Mouse (Mus musculus) macrophage (primary cell): Measurements from ENCODE around the gene Sgms2. TPM values are rescaled to one million over a fixed set of nuclear protein-coding genes. Genes with fewer than 3 reads are reported as not detected.

Experiments used
- H3K27ac ChIP-seq: fragments of 350-480 bp; formaldehyde crosslinking; 2 replicates; pipeline ENCODE4 v1.9.0; 2021
- H3K36me3 ChIP-seq: fragments of 350-480 bp; formaldehyde crosslinking; 2 replicates; pipeline ENCODE4 v1.9.0; 2021; ENCODE audit errors: inconsistent target
- H3K4me3 ChIP-seq: fragments of 350-480 bp; formaldehyde crosslinking; 2 replicates; pipeline ENCODE4 v1.9.0; 2021; ENCODE audit errors: inconsistent target
- H3K79me2 ChIP-seq: fragments of 350-480 bp; formaldehyde crosslinking; 2 replicates; pipeline ENCODE4 v1.9.0; 2021; ENCODE audit errors: inconsistent target
- WGBS: methylation state at CpG from one replicate; pipeline ENCODE4 v1.1.7; 2026; ENCODE audit warnings: inconsistent platforms; ENCODE audit not compliant: missing documents; 5-methylcytosine and 5-hydroxymethylcytosine counted together
- polyA plus RNA-seq: library from polyadenylated mRNA; stranded (reverse); fragments of 250-400 nt; gene quantifications from 3 replicates; pipeline ENCODE4 v1.2.4, GENCODE M21; 2018; ENCODE audit warnings: inconsistent platforms

Gene Sgms2
- polyA plus RNA-seq, 1 experiment from 2014 or later = 4.8 TPM

DNA sequence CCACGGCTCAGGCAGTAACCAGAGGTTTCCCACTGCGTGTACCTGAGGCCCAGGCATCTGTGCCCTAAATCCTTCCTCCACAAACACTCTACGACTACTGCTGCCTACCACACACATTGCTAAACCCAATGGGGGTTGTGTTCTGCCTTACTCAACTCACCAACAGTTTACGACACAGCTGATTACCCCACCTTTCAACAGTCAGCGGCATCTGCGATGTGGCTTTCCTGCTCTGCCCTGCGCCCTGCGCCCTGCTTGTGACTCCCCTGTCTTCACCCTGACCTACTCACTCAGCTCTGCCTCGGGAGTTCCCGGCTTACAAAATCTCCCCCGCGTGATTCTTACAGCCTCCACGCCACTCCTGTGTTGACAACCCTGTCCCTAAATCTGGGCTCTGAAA is 16.7 kb downstream of the Sgms2 start:
- H3K4me3 ChIP-seq = no peak overlapping the region
- no peaks in the 10 kb centered on the region for H3K36me3 ChIP-seq
- H3K79me2 ChIP-seq = no peaks in the 10 kb centered on the region; the same call in 1 of the 2 replicates
- no peak overlapping the region for H3K27ac ChIP-seq
- 24% methylated on average over 10 of the region's 13 CpGs for WGBS

DNA sequence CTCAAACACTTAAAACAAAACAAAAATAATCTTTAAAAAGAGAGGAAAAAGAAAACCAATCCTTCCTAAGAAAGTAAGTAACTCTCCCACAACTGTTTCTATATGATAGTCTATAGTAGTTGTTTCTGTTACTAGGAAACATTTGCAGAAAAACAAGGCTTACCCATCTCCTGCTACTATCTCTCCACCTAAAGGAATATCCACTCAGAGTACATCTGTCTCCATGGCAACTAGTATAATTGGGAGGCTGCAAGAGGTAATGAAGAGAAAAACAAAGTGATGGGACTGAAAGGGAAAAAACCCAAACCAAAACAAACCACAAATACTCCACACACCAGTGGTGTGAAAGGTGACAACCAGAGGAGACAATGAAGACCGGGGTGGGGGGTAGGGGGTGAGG is 17.7 kb downstream of the Sgms2 start:
- 100% methylated on average over 1 of the region's 1 CpGs for WGBS
- Histone ChIP-seq H3K79me2 (no peaks in the 10 kb centered on the region; the same call in 1 of the 2 replicates), H3K4me3 (no peak overlapping the region), H3K27ac (no peak overlapping the region), H3K36me3 (no peaks in the 10 kb centered on the region)

DNA sequence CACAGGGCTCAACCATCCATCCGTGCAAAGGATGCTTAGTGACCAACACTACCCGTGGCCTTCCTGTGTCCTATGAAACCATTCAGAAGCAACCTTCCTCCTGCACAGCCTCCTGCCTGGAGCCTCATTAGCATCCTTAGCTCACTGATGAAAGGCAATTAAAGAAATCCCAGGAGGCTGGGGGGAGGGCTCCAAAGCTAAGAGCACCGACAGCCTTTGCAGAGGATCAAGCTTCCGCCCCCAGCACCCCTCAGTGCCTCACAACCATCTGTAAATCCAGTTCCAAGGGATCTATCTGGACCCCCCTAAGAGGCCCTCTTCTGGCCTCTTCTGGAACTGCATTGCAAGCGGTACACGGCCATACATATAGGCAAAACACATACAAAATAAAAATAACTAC is 19.4 kb downstream of the Sgms2 start:
- Histone ChIP-seq H3K79me2 (no peaks in the 10 kb centered on the region; the same call in 1 of the 2 replicates), H3K4me3 (no peak overlapping the region), H3K36me3 (no peaks in the 10 kb centered on the region), H3K27ac (no peak overlapping the region)
- WGBS = 89% methylated on average over 6 of the region's 6 CpGs

DNA sequence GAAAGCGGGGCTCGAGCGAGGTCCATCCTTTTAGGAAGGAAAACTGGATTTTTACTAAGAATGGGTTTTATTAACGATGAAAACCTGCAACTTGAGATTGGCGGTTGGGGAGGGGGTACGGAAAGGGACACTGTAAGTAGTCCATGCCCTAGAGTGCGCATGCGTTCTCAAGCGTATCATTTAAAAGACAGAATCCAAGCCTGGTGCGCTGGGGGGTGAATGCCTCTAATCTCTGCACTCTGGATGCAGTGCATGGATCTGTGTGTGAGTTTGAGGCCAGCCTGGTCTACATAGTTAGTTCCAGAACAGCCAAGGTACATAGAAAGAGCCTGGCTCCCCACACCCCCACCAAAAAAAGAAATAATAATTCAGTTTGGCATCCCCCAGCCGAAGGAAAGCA is 19.8 kb downstream of the Sgms2 start:
- H3K27ac ChIP-seq = no peak overlapping the region
- WGBS = 87% methylated on average over 11 of the region's 11 CpGs
- no peak overlapping the region for H3K4me3 ChIP-seq
- no peaks in the 10 kb centered on the region; the same call in 1 of the 2 replicates for H3K79me2 ChIP-seq
- H3K36me3 ChIP-seq = no peaks in the 10 kb centered on the region

DNA sequence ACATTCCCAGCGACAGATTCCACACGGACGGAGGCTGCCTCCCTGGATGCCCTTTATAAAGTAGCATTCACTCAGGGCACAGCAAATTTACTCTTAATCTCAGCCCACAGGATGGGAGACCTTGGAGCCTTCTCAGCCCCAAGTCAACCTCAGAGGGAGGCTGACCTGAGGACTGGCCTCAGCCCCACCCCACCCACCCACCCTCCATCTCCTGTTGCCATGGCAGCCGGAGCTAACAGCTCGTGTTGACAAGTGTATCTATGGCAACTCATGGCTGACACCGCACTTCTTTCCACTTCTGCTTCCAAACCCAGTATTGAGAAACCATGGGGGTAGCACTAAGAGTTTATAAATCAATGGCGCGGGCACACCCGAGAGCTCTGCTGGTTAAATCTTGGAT is 20.4 kb downstream of the Sgms2 start:
- WGBS = 50% methylated on average over 9 of the region's 9 CpGs
- Histone ChIP-seq H3K4me3 (no peak overlapping the region), H3K79me2 (no peaks in the 10 kb centered on the region; the same call in 1 of the 2 replicates), H3K36me3 (no peaks in the 10 kb centered on the region), H3K27ac (no peak overlapping the region)

DNA sequence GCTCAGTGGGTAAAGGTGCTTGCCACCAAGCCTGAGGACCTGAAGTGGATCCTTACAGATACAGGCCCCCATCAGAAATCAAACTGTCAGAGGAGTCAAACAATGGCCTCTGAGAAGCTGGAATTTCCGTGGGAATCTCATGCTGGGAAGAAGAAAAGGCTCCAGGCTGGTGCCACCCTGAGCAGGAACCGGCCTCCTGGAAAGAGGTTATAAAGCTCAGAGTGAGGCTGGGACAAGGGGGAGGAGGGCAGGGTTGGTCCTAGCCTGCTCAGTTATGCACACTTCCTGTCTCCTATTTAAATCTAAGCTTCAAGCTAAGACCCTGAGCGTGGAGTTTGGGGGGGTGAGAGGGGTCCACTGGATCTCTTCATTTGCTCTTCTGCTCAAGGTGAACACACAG is 21.6 kb downstream of the Sgms2 start:
- 71% methylated on average over 3 of the region's 3 CpGs for WGBS
- H3K36me3 ChIP-seq = no peaks in the 10 kb centered on the region
- no peaks in the 10 kb centered on the region; the same call in 1 of the 2 replicates for H3K79me2 ChIP-seq
- no peak overlapping the region for H3K4me3 ChIP-seq
- H3K27ac ChIP-seq = no peak overlapping the region

DNA sequence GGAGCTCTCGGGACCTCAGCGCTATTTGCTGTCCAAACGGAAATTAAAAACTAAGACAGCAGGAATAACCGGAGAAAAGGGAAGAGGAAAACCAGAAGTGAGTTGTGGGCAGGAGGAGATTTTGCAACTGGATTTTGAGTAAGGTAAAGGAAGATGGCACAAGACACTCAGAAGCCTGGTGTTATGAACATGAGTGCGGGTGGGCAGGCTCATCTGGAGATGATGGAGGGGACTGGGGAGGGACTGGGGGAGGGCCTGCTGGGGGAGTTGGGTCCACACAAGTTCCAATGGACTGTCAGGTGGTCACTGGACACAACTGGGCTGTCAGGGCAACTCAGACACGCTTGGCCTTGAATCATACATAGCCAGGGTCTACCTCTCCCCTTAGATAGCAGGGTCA is 24.8 kb downstream of the Sgms2 start:
- Histone ChIP-seq H3K79me2 (no peaks in the 10 kb centered on the region; the same call in 1 of the 2 replicates), H3K4me3 (no peak overlapping the region), H3K36me3 (no peaks in the 10 kb centered on the region), H3K27ac (peak overlapping the region; percentile 49)
- WGBS = 21% methylated on average over 6 of the region's 6 CpGs

DNA sequence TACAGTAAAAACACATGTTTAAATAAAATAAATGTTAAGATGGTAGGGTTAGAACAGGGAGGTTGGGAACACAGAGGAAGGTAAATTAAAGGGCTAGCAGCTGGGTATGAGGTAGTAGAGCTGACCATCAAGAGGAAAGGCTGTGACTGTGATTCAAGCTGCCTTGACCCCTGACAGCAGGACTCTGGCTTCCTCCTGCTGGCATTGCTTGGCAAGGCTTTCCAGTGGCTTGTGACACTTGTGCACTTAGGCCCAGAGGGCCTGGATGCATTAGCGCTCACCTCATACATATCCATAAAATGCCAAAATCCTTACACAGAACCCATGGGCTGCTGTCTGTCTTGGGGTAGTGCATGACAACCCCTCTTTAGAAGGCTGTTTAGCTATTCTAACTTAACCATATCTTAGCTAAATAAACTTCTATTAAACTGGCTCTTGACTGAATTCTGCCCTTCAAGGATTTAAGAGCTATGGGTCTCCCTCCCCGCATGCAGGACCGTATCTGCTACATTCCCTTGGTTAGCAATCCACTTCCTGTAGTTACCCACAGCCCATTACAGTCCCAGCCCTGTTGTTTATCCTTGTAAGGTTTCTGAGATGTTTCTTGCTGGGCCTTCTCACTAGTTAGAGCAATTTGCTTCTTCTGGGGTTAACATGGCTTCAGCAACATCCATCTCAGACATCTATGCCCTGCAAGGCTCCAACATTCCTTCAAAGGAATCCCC is 25.5 kb downstream of the Sgms2 start:
- Histone ChIP-seq H3K27ac (peak overlapping the region; percentile 49), H3K79me2 (no peaks in the 10 kb centered on the region; the same call in 1 of the 2 replicates), H3K36me3 (no peaks in the 10 kb centered on the region), H3K4me3 (no peak overlapping the region)
- 57% methylated on average over 3 of the region's 3 CpGs for WGBS

DNA sequence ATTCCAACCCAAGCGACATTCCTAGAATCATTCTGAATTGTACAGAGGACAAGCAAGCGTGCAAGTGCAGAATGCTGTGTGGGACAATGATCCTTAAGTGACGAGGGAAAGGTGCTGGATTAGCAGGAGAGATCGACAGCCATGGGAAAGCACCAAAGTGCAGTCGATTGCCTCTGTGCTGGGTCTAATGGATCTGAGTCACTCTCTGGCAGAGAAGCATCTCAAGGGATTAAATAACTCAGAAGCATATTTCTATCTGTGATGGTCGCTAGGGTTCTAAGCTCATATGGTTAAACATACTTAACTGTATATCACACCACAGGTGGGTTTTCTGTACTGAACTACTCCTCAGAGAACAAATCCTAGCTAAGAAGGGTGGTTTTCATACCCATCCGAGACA is 118.2 kb downstream of the Sgms2 start:
- WGBS = 95% methylated on average over 7 of the region's 7 CpGs
- H3K79me2 ChIP-seq = no peaks in the 10 kb centered on the region
- H3K36me3 ChIP-seq = no peaks in the 10 kb centered on the region
- no peak overlapping the region for H3K4me3 ChIP-seq
- H3K27ac ChIP-seq = no peak overlapping the region

DNA sequence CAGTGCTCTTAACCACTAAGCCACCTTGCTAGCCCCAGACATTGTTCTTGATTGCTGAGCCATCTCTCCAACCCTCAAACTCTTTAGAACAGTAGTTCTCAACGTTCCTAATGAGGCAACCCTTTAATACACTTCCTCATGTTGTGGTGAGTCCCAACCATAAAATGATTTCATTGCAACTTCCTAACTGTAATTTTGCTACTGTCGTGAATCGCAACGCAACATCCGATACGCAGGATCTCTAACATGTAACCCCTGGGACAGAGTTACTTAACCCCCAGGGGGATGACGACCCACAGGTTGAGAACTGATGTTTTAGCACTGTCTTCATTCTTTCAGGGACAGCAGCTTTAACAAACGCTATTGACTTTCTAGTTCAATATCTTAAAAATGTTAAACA is 122.5 kb downstream of the Sgms2 start:
- WGBS = 25% methylated on average over 8 of the region's 8 CpGs
- no peaks in the 10 kb centered on the region for H3K36me3 ChIP-seq
- H3K27ac ChIP-seq = no peak overlapping the region
- no peaks in the 10 kb centered on the region for H3K79me2 ChIP-seq
- H3K4me3 ChIP-seq = no peak overlapping the region

DNA sequence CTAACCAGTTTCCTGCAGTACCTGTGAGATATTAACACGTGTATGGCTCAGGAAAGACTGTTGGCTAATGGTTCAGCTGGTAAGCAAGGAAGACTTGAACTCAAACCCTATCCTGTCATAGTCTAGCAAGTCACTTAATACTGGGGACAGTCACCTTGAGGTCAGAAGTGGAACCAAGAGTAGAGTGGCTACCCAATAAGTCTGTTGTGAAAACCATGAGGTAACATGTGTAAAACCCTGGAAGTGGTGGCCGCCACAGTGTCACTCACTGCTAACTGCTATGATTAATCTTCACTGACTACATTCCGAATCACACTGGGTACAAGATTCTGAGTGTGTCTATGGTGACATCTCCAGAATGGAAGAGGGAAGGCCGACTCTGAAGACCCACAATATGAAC is 123.8 kb downstream of the Sgms2 start:
- H3K27ac ChIP-seq = no peak overlapping the region
- WGBS = 92% methylated on average over 4 of the region's 4 CpGs

DNA sequence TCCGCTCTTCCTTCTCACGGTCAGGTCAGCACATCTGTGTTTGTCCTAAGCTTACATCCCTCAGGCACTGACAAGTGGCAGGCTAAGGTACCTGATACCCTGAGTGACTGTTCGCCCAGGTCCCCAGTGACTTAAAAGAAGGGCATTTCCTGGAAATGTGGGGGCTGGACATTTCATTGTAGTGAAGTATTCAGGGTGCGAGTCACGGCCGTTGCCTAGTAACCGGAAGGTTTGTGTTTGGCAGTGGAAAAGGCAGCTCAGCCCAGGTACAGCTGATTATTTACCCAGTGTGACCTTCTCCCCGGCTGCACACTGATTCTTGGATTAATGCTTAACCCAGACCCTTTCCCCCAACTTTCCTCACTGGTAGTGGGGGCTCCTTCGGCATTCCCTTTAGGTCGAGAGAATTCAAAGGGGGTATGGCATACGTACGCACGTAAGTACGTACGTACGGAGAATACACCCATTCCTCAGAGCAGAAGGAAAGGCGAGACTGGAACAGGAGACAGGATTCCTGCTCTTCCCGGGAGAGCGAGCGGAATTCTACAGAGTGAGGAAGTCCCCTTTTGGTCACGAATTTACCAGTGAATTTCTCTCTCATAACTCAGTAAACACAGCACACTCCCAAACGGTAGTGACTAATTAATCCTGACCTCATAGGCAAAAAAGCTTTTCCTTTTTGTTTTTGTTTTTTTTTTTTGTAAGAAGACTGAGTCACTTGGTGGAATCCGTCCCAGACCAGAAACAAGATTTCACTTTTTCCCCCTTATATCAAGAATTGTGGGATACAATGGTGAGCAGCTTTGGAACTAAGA is 126.4 kb downstream of the Sgms2 start:
- Histone ChIP-seq H3K79me2 (no peaks in the 10 kb centered on the region), H3K4me3 (no peak overlapping the region), H3K36me3 (no peaks in the 10 kb centered on the region), H3K27ac (no peak overlapping the region)
- 87% methylated on average over 23 of the region's 23 CpGs for WGBS

More for the DNA sequence above, 123.8 kb downstream of the Sgms2 start:
- no peaks in the 10 kb centered on the region for H3K36me3 ChIP-seq
- no peak overlapping the region for H3K4me3 ChIP-seq
- no peaks in the 10 kb centered on the region for H3K79me2 ChIP-seq

DNA sequence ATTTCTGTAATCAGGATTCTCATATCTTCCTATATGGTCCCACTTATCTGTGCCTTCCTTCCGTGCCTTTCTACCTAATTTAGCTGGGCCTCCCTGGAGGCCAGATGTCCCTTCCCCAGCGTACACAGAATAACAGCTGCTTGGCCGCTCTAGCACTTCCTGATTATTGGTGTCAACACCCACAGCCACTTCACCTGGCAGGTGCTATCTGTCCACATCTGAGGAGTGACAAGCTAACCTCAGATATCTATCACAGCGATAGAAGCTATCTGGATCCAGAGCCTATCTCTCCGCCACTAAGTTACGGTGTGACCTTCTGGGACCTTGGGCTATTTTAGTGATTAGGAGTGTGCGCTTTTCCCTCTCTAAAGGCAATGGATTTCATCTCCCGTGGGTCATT is 127.0 kb downstream of the Sgms2 start:
- H3K36me3 ChIP-seq = no peaks in the 10 kb centered on the region
- H3K79me2 ChIP-seq = no peaks in the 10 kb centered on the region
- WGBS = 86% methylated on average over 8 of the region's 8 CpGs
- H3K27ac ChIP-seq = no peak overlapping the region
- no peak overlapping the region for H3K4me3 ChIP-seq

DNA sequence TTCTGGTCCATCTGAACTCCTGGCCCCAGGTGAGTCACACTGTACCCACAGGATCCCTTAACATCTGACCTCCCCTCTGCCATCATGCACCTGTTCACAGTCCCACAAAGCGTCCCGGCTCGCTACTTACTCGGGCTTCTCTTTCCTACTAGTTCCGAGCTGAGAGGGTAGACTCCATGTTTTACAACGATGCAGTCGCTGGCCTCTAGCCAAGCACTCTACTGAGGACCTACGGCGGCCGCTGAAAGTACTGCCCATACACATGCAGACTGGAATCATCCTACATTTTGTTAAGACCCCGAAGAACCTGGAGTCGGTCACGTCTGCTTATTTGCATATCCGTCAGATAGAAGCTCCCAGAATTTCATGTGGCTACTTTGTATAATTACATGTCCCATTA is 127.6 kb downstream of the Sgms2 start:
- no peak overlapping the region for H3K27ac ChIP-seq
- 93% methylated on average over 14 of the region's 14 CpGs for WGBS
- no peaks in the 10 kb centered on the region for H3K36me3 ChIP-seq

DNA sequence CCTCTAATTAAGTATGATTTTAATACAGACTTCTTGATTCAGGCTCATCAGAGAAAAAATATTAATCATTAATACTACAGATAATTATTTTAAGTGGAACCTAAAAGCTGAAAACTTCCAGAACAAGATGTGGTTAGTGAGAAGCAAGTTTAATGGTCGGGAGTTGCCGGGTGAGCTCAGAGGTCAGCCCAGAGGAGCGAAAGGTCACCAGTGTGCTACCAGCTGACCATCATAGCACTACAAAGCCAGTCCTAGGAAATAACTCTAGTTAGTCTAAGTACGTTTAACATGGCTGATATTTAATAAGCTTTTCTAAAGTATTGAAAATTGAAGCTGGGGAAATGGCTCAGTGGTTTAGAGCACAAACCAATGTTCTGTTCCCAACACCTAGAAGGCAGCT is 129.3 kb downstream of the Sgms2 start:
- 90% methylated on average over 4 of the region's 4 CpGs for WGBS
- H3K4me3 ChIP-seq = no peak overlapping the region
- no peak overlapping the region for H3K27ac ChIP-seq
- no peaks in the 10 kb centered on the region for H3K79me2 ChIP-seq
- no peaks in the 10 kb centered on the region for H3K36me3 ChIP-seq

More for the DNA sequence above, 127.6 kb downstream of the Sgms2 start:
- no peak overlapping the region for H3K4me3 ChIP-seq
- no peaks in the 10 kb centered on the region for H3K79me2 ChIP-seq
